Mouse (Mus musculus): ENCODE measurements around the gene Tmem235. TPM values are rescaled to one million over a fixed set of nuclear protein-coding genes. Genes with fewer than 3 reads are reported as not detected.

Gene Tmem235
- polyA plus RNA-seq, 1 experiment from 2014 or later = not detected

GRCm38 (mm10) chr11:117888853-117889822 lies 28.6 kb downstream of the Tmem235 start:
- Histone ChIP-seq H3K27me3 (replicated peaks) (no peaks in the 10 kb centered on the region), H3K4me1 (replicated peaks) (peaks cover 41% of the 10 kb centered on the region), H3K27ac (peak overlapping the region; percentile 49), H3K36me3 (no peaks in the 10 kb centered on the region), H3K9ac (peak overlapping the region; percentile 37), H3K9me3 (no peaks in the 10 kb centered on the region), H3K4me3 (replicated peaks) (peak overlapping the region; percentile 19; the same call in 1 of the 2 replicates), H3K4me2 (replicated peaks) (peak overlapping the region; percentile 62)
- ATAC-seq = peak; percentile 48
- WGBS = 12% methylated on average over 33 of the region's 33 CpGs

- no peak for ATAC-seq
- peak overlapping the region; percentile 6; the same call in 1 of the 2 replicates for H3K4me3 ChIP-seq (replicated peaks)
- no peaks in the 10 kb centered on the region for H3K36me3 ChIP-seq
- H3K4me1 ChIP-seq (replicated peaks) = peaks cover 37% of the 10 kb centered on the region
- peak overlapping the region; percentile 62 for H3K4me2 ChIP-seq (replicated peaks)
- peak overlapping the region; percentile 37; the same call in 1 of the 2 replicates for H3K9ac ChIP-seq
- no peaks in the 10 kb centered on the region for H3K27me3 ChIP-seq (replicated peaks)
- WGBS = 17% methylated on average over 11 of the region's 11 CpGs
- peak overlapping the region; percentile 49 for H3K27ac ChIP-seq
- H3K9me3 ChIP-seq = no peaks in the 10 kb centered on the region
Observed at GRCm38 (mm10) chr11:117889887-117890340, 29.4 kb downstream of the Tmem235 start.

- H3K4me3 ChIP-seq (replicated peaks) = no peak overlapping the region
Observed at GRCm38 (mm10) chr11:117890519-117891282, 30.1 kb downstream of the Tmem235 start.

GRCm38 (mm10) chr11:117891581-117892175 lies 31.1 kb downstream of the Tmem235 start:
- ATAC-seq = no peak
- no peaks in the 10 kb centered on the region for H3K9me3 ChIP-seq
- H3K4me3 ChIP-seq (replicated peaks) = no peak overlapping the region
- H3K27me3 ChIP-seq (replicated peaks) = no peaks in the 10 kb centered on the region
- no peak overlapping the region for H3K4me2 ChIP-seq (replicated peaks)
- peaks cover 37% of the 10 kb centered on the region for H3K4me1 ChIP-seq (replicated peaks)
- no peak overlapping the region for H3K9ac ChIP-seq
- 83% methylated on average over 19 of the region's 19 CpGs for WGBS
- H3K27ac ChIP-seq = no peak overlapping the region
- no peaks in the 10 kb centered on the region for H3K36me3 ChIP-seq

More at GRCm38 (mm10) chr11:117890519-117891282, 30.1 kb downstream of the Tmem235 start:
- 0 out of 2 replicates have a peak, but pooled peaks have one; percentile 25 for ATAC-seq
- Histone ChIP-seq H3K27ac (0 out of 2 replicates have a peak overlapping the region, but pooled peaks have one; percentile 49), H3K36me3 (no peaks in the 10 kb centered on the region), H3K4me2 (replicated peaks) (peak overlapping the region; percentile 62), H3K27me3 (replicated peaks) (no peaks in the 10 kb centered on the region), H3K9me3 (no peaks in the 10 kb centered on the region), H3K4me1 (replicated peaks) (peaks cover 37% of the 10 kb centered on the region), H3K9ac (peak overlapping the region; percentile 5; the same call in 1 of the 2 replicates)
- 43% methylated on average over 13 of the region's 13 CpGs for WGBS

- Histone ChIP-seq H3K27ac (no peak overlapping the region), H3K9ac (no peak overlapping the region), H3K4me2 (replicated peaks) (no peak overlapping the region), H3K27me3 (replicated peaks) (no peaks in the 10 kb centered on the region), H3K9me3 (no peaks in the 10 kb centered on the region), H3K4me3 (replicated peaks) (no peak overlapping the region), H3K4me1 (replicated peaks) (peaks cover 37% of the 10 kb centered on the region), H3K36me3 (no peaks in the 10 kb centered on the region)
- 47% methylated on average over 6 of the region's 6 CpGs for WGBS
- ATAC-seq = no peak
Observed at GRCm38 (mm10) chr11:117892199-117892598, 31.6 kb downstream of the Tmem235 start.

- no peak overlapping the region for H3K27ac ChIP-seq
- peaks cover 18% of the 10 kb centered on the region for H3K4me1 ChIP-seq (replicated peaks)
- H3K36me3 ChIP-seq = no peaks in the 10 kb centered on the region
- H3K9me3 ChIP-seq = no peaks in the 10 kb centered on the region
- H3K4me3 ChIP-seq (replicated peaks) = no peak overlapping the region
- no peak overlapping the region for H3K9ac ChIP-seq
- WGBS = 57% methylated on average over 10 of the region's 10 CpGs
- no peaks in the 10 kb centered on the region for H3K27me3 ChIP-seq (replicated peaks)
- no peak for ATAC-seq
- H3K4me2 ChIP-seq (replicated peaks) = no peak overlapping the region
Observed at GRCm38 (mm10) chr11:117894676-117895075, 34.1 kb downstream of the Tmem235 start.

- 0 out of 2 replicates have a peak, but pooled peaks cover under 1% of the 10 kb centered on the region for H3K4me1 ChIP-seq (replicated peaks)
- no peak overlapping the region for H3K4me3 ChIP-seq (replicated peaks)
- H3K9me3 ChIP-seq = no peaks in the 10 kb centered on the region
- WGBS = 33% methylated on average over 2 of the region's 2 CpGs
- no peak overlapping the region for H3K4me2 ChIP-seq (replicated peaks)
- no peak overlapping the region for H3K9ac ChIP-seq
- no peaks in the 10 kb centered on the region for H3K36me3 ChIP-seq
- ATAC-seq = no peak
- no peak overlapping the region for H3K27ac ChIP-seq
- H3K27me3 ChIP-seq (replicated peaks) = no peaks in the 10 kb centered on the region
Observed at GRCm38 (mm10) chr11:117896533-117896932, 36.0 kb downstream of the Tmem235 start.

GRCm38 (mm10) chr11:117902282-117902681 lies 41.7 kb downstream of the Tmem235 start:
- no peaks in the 10 kb centered on the region for H3K4me1 ChIP-seq (replicated peaks)
- H3K27me3 ChIP-seq (replicated peaks) = no peaks in the 10 kb centered on the region
- H3K36me3 ChIP-seq = no peaks in the 10 kb centered on the region
- H3K27ac ChIP-seq = no peak overlapping the region
- ATAC-seq = no peak
- 62% methylated on average over 2 of the region's 2 CpGs for WGBS
- no peaks in the 10 kb centered on the region for H3K9me3 ChIP-seq
- H3K4me3 ChIP-seq (replicated peaks) = no peak overlapping the region
- H3K4me2 ChIP-seq (replicated peaks) = no peak overlapping the region
- no peak overlapping the region for H3K9ac ChIP-seq

GRCm38 (mm10) chr11:117904442-117904841 lies 43.9 kb downstream of the Tmem235 start:
- Histone ChIP-seq H3K36me3 (no peaks in the 10 kb centered on the region), H3K9ac (no peak overlapping the region), H3K9me3 (no peaks in the 10 kb centered on the region), H3K4me1 (replicated peaks) (no peaks in the 10 kb centered on the region), H3K27ac (no peak overlapping the region), H3K4me3 (replicated peaks) (no peak overlapping the region), H3K27me3 (replicated peaks) (no peaks in the 10 kb centered on the region), H3K4me2 (replicated peaks) (no peak overlapping the region)
- WGBS = 78% methylated on average over 8 of the region's 8 CpGs
- no peak for ATAC-seq

GRCm38 (mm10) chr11:117909337-117909736 lies 48.8 kb downstream of the Tmem235 start:
- 87% methylated on average over 8 of the region's 8 CpGs for WGBS
- Histone ChIP-seq H3K9ac (no peak overlapping the region), H3K27ac (no peak overlapping the region), H3K4me2 (replicated peaks) (no peak overlapping the region), H3K27me3 (replicated peaks) (no peaks in the 10 kb centered on the region), H3K9me3 (no peaks in the 10 kb centered on the region), H3K4me3 (replicated peaks) (no peak overlapping the region), H3K4me1 (replicated peaks) (peaks cover 10% of the 10 kb centered on the region; the same call in 1 of the 2 replicates), H3K36me3 (no peaks in the 10 kb centered on the region)
- no peak for ATAC-seq

GRCm38 (mm10) chr11:117912684-117913352 lies 52.3 kb downstream of the Tmem235 start:
- 26% methylated on average over 13 of the region's 13 CpGs for WGBS
- H3K27me3 ChIP-seq (replicated peaks) = no peaks in the 10 kb centered on the region
- peaks cover 14% of the 10 kb centered on the region; the same call in 1 of the 2 replicates for H3K4me1 ChIP-seq (replicated peaks)
- H3K27ac ChIP-seq = no peak overlapping the region
- H3K4me2 ChIP-seq (replicated peaks) = peak overlapping the region; percentile 43
- no peaks in the 10 kb centered on the region for H3K36me3 ChIP-seq
- ATAC-seq = peak; percentile 90
- peak overlapping the region; percentile 11; the same call in 1 of the 2 replicates for H3K4me3 ChIP-seq (replicated peaks)
- no peaks in the 10 kb centered on the region for H3K9me3 ChIP-seq
- peak overlapping the region; percentile 4; the same call in 1 of the 2 replicates for H3K9ac ChIP-seq
